35 mouse cellular contexts compared by ENCODE assay signal in the genomic region with DNA sequence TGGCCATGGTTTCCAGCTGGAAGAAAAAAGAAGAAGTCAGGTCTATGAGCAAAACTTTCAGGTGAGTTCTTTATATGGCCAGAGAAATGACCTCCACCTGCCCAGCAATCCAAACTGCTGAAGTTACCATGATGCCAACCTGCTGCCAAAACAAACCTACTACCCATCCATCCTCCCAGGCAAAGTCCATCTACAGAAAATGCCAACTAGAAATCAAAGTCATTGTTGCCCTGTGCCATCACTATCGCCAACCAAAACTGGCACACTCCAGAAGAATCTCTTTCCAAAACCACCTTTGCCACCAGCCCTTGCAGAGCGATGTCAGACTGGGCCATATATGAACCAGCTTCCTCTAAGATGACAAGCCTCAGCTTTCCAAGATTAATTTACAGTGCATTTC.
"Had no signal": no experiment of that assay in that cellular context is flagged by ENCODE, and none has a peak within 500 bp of the region (broad histone marks: within the 10 kb centered on the region; RNA-seq: fewer than 3 reads in every experiment).

No protein-coding gene starts in this region.

- H3K4me2 ChIP-seq: heart, embryonic 11.5 days; heart, embryonic 12.5 days; heart, embryonic 13.5 days; heart, embryonic 15.5 days; hindbrain, embryonic 12.5 days; hindbrain, embryonic 13.5 days; hindbrain, embryonic 14.5 days; hindbrain, embryonic 15.5 days; intestine, embryonic 15.5 days; kidney, embryonic 15.5 days had no signal

- H3K27ac ChIP-seq: heart, embryonic 10.5 days; heart, embryonic 13.5 days; heart, embryonic 15.5 days; hindbrain, embryonic 10.5 days; hindbrain, embryonic 12.5 days; hindbrain, embryonic 13.5 days; hindbrain, embryonic 14.5 days; hindbrain, embryonic 15.5 days; hindbrain, postnatal 0 days; intestine, embryonic 15.5 days; kidney, embryonic 15.5 days; kidney, postnatal 0 days; layer of hippocampus, adult 2 months had no signal

- DNase-seq: heart, postnatal 10 days; heart, postnatal 14 days; heart, postnatal 36 days; heart, postnatal 4 days; kidney, adult 11 months; kidney, adult 18-20 months; kidney, adult 2 months; kidney, adult 8-10 months; kidney, adult 9 months; kidney, postnatal 10 days; kidney, postnatal 14 days; kidney, postnatal 25 days; kidney, postnatal 36 days; kidney, postnatal 4 days; layer of hippocampus, adult 9-11 months; layer of hippocampus, postnatal 36 days had no signal

- H3K4me3 ChIP-seq: heart, embryonic 10.5 days; heart, embryonic 12.5 days; heart, embryonic 13.5 days; heart, embryonic 15.5 days; hindbrain, embryonic 10.5 days; hindbrain, embryonic 12.5 days; hindbrain, embryonic 13.5 days; hindbrain, embryonic 15.5 days; intestine, embryonic 15.5 days; kidney, embryonic 15.5 days; layer of hippocampus, adult 2 months had no signal

- H3K9me3 ChIP-seq: heart, embryonic 10.5 days; heart, embryonic 12.5 days; heart, embryonic 13.5 days; heart, embryonic 15.5 days; hindbrain, embryonic 10.5 days; hindbrain, embryonic 12.5 days; hindbrain, embryonic 13.5 days; hindbrain, embryonic 15.5 days; intestine, embryonic 15.5 days; kidney, embryonic 15.5 days had no signal

- H3K9ac ChIP-seq: heart, embryonic 12.5 days; heart, embryonic 13.5 days; heart, embryonic 15.5 days; hindbrain, embryonic 12.5 days; hindbrain, embryonic 13.5 days; hindbrain, embryonic 14.5 days; hindbrain, embryonic 15.5 days; intestine, embryonic 15.5 days; kidney, embryonic 15.5 days had no signal

- ATAC-seq: hindbrain, embryonic 16.5 days; hindbrain, postnatal 0 days; inflammation-experienced regulatory T-cells, adult 6 months; intestine, embryonic 15.5 days; intestine, embryonic 16.5 days; intestine, postnatal 0 days had no signal

- H3K27me3 ChIP-seq: heart, embryonic 12.5 days; heart, embryonic 13.5 days; heart, embryonic 15.5 days; hindbrain, embryonic 12.5 days; hindbrain, embryonic 13.5 days; hindbrain, embryonic 15.5 days; intestine, embryonic 15.5 days; kidney, embryonic 15.5 days had no signal

- H3K36me3 ChIP-seq: heart, embryonic 15.5 days; hindbrain, embryonic 15.5 days; intestine, embryonic 15.5 days had no signal
